Mouse (Mus musculus): ENCODE data around the gene Idh2.

Idh2 gene

DNA sequence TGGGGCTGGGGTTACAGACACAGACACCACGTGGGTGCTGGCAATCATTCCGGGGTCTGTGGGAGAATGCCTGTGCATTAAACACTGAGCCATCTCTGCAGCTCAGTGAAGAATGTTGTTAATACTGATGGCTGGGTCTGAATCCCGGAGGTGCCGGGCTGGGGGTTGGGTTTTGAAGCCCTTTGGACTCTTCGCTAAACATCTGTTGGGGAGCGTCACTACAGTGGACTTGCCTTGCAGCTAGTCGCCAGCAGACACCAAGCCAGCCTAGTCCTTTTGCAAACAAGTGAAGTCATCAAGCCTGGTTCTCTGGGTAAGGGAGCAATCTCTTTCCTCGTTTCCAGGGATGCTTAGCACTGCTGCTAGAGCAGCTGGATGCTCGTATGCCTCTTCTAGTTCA lies 27.0 kb downstream of the Idh2 start:
- DNase-seq (ENCODE audit: extremely low read depth, insufficient read length, low spot score): no peak

DNA sequence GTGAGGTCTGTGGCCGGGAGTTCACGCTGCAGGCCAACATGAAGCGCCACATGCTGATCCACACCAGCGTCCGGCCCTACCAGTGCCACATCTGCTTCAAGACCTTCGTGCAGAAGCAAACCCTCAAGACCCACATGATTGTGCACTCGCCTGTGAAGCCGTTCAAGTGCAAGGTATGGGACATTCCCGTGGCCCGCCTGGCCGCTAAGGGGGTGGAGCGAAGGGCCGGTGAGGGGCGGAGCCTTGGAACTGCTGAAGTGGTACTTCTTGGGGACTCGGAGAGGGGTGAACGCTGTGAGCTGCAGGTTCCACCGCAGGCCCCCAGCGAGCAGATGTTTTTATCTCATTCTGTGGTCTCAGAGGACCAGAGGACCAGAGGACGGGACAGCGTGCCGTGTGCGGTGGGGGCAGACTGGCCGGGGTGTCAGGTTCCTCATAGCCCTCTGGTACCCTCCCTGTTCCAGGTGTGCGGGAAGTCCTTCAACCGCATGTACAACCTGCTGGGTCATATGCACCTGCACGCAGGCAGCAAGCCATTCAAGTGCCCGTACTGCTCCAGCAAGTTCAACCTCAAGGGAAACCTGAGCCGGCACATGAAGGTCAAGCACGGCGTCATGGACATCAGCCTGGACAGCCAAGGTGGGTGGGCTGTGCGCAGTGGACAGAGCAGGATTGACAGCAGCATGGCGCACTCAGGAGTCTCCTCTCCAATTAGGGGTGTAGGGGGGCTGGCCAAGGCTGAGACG lies 29.0 kb downstream of the Idh2 start:
- DNase-seq (ENCODE audit: extremely low read depth, insufficient read length, low spot score): no peak

GRCm38 (mm10) chr7:80084484-80084931 lies 30.7 kb downstream of the Idh2 start:
- no peak for DNase-seq (ENCODE audit: extremely low read depth, insufficient read length, low spot score)

GRCm38 (mm10) chr7:80081586-80082554 lies 33.3 kb downstream of the Idh2 start:
- no peak for DNase-seq (ENCODE audit: extremely low read depth, insufficient read length, low spot score)

DNA sequence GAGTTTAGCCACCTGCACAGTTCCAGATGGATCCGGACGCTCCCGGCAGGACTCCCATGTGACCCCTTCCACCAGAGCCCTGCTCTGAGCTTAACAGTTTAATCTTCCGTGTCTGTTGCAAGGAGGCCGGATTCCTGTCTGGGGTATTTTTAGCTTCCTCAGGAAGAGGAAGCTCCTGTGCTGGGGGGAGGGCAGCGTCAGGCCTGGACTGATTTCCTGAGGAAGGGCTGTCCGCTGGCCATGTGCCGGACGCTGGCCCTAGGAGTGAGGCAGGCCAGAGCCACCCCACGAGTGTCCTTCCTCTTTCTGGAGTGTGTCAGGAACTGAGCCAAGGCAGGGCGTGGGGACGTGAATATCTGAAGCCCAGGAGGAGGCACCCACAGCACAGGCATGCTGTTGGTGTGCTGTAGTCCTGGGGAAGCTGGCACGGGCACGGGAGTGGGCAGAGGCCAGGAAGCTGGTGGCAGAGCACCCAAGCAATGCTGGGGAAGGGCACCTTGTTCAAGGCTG lies 36.3 kb downstream of the Idh2 start:
- DNase-seq (ENCODE audit: extremely low read depth, insufficient read length, low spot score): peak; percentile 39

DNA sequence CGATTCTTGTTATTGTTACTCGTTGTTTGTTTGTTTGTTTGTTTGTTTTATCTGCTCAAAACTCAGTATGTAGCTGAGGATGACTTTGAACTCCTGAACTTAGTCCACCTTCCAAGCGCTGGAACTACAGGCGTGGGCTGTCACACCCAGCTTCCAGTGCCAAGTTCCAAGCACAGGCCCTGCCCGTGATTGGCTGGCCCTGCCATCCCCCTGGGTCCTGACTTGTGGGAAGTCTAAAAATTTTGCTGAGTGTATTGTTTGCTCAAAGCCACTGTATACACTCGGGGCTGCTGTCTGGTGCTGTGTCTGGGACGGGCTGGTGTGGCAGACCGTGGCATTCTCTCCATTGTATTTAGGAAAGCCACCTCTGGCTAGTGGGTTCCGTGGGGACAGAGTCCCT lies 37.4 kb downstream of the Idh2 start:
- no peak for DNase-seq (ENCODE audit: extremely low read depth, insufficient read length, low spot score)

- no peak for DNase-seq (ENCODE audit: extremely low read depth, insufficient read length, low spot score)
Observed at GRCm38 (mm10) chr7:80076961-80077716, 38.1 kb downstream of the Idh2 start.

DNA sequence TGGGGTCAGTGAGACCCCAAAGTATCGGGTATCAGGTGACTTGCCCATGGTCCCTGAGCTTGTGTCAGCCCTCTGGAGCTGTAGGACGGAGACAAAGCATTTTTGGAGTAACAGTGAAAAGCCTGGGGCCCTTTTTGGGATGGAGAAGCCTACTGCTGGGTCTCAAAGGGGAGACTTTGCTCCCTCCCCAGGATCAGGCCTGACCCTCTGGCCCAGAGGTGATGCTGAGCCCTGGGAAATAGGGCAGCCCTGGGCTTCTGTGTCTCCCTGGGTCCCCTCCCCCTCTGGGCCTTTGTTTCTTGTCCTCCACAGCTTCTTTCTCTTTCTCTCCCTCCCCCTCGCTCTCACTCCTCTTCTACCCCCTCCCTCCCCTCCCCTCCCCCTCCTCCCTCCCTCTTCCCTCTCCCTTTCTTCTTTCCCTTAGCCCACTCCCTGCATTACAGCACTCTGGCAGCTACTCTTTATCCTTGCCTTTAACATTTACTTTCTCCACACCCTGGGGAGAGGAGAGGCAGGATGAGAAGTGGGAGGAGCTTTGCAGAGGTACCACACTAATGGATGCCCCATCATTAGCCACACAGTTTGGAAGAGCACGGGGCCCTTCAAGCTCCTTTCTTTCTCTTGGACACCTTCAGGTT lies 39.1 kb downstream of the Idh2 start:
- DNase-seq (ENCODE audit: extremely low read depth, insufficient read length, low spot score): no peak

- no peak for DNase-seq (ENCODE audit: extremely low read depth, insufficient read length, low spot score)
Observed at GRCm38 (mm10) chr7:80074921-80075441, 40.2 kb downstream of the Idh2 start.

DNA sequence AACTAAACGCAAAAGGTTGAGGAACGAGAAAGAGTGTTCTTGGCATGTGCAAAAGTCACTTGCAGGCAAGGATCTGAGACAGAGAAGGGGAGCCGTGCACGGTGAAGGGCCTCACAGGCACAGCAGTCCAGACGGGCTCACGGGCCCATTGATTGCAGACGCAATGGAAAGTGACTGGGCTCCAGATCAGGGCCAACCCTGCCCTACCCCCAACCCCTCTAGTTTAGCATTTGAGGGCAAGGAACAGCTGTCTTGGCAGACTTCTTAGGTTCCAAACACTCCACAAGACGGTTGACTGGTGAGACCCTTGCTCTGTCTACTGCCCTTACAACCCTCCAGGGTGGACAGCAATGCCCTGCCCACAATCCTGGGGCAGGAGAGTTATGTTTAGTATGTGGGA lies 41.7 kb downstream of the Idh2 start:
- DNase-seq (ENCODE audit: extremely low read depth, insufficient read length, low spot score): no peak

DNA sequence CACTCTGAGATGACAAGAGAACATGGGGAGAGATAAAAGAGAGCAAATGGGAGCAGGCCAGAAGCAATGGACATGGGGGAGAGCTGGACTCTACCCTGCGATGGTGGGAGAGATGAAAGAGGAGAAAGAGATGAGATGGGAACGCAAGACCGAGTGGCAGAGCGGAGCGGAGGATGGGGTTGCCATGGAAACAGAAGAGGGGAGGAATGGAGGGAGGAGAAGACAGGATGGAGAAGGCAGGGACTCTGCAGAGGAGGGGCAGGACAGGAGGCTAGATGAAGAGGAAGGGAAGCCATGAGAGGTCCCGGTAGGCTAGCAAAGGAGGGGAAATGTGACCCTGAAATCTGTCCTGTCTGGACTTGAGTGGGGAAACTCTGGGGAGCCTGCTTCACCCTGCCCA lies 42.9 kb downstream of the Idh2 start:
- DNase-seq (ENCODE audit: extremely low read depth, insufficient read length, low spot score): no peak

GRCm38 (mm10) chr7:80071209-80071608 lies 44.0 kb downstream of the Idh2 start:
- DNase-seq (ENCODE audit: extremely low read depth, insufficient read length, low spot score): no peak

DNA sequence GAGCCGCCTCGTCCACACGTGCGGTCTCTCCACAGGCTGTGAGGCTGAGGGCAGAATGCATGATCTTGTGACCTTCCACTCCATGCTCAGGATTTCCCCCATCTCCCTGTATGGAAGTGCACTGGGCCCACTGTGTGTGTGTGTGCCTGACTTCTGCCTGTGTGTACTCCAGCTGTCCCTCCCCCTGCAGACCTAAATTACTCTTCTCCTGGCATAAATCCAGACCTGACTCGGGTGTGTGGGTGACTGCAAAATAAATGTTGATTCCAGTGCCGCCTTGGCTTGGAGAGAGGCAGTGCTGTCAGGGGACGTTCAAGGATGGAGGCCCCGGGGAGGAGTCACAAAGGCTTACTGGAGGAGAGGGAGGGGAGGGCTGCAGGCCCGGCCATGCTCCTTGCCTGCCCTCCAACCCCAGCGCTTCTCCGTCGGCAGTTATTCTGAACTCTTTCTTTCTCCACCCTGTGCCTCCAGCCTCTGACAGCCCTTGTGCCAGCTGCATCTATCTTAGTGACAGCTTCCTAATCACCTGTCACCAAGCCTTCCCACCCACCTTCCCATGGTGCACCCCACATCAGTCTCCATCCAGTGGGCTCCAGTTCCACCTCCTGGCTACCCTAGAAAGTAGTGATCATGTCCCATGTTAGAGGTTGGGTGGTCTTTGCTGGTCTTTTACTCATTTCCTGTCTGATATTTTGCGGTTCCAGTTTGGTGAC lies 45.4 kb downstream of the Idh2 start:
- no peak for DNase-seq (ENCODE audit: extremely low read depth, insufficient read length, low spot score)

- no peak for DNase-seq (ENCODE audit: extremely low read depth, insufficient read length, low spot score)
Observed at GRCm38 (mm10) chr7:80068341-80068740, 46.9 kb downstream of the Idh2 start.

- DNase-seq (ENCODE audit: extremely low read depth, insufficient read length, low spot score): no peak
Observed at GRCm38 (mm10) chr7:80066675-80067455, 48.3 kb downstream of the Idh2 start.

DNA sequence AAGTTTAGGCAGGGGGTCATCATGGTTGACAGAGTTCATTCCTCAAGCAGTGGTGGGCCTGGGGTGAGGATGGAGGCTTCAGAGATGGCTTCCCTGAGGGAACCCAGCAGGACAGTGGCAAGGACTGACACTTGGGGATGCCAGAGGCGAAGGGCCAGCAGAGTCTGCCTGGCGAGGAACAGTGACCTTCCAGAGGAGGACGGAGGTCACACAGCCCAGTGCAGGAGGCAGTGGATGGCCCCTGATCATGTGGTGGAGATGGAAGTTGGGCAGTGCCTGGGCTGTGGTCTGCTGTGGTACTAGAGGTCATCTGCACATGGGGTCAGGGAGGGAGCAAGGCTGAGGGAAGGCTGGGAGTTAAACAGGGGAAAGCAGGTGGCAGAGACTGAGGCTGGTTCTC lies 49.9 kb downstream of the Idh2 start:
- no peak for DNase-seq (ENCODE audit: extremely low read depth, insufficient read length, low spot score)

GRCm38 (mm10) chr7:80063902-80064736 lies 51.1 kb downstream of the Idh2 start:
- no peak for DNase-seq (ENCODE audit: extremely low read depth, insufficient read length, low spot score)

DNA sequence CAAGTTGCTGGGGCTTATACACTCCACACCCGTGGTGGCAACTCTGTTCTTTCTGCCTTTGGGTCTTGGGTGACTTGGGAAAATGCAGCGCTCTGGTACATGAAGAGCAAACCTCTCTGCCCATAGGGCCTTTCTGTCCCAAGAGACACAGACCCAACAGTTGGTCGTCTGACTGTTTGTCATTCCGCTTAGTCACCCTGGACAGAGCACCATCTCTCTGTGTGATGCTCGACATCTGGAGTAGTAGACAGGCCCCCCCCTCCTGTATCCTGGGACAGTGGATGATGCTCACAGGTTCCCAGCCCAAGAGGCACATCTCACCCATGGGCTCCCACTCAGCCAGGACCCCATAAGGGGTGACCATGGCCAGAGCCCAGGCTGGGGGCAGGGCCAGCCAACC lies 51.9 kb downstream of the Idh2 start:
- no peak for DNase-seq (ENCODE audit: extremely low read depth, insufficient read length, low spot score)

All from 3134 (cell line).